Mouse (Mus musculus): ENCODE results near the gene Cyp46a1.

Gene Cyp46a1

GRCm38 (mm10) chr12:108311741-108312290 is 22.4 kb upstream of the Cyp46a1 start:
- DNase-seq (ENCODE audit: low read depth): no peak

DNA sequence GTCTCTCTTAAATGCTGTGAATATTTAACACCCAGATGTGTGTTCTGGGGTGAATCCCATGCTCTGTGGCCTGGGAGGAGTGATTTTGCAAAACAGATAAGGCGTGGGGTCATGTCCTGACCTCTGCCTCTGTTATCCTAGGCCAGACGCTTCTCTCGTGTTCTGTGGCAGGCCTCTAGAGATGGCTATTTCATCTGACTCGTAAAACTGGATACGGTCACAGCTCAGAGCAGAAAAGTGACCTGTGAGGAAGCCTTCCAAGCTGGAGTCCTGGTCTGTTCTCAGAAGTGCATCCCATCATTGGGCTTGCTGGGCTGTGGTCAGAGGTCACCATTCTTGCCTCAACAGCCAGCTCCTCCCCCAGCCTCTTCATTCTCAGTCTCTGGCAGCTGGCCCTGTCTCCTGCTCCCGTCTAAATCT is 21.7 kb upstream of the Cyp46a1 start:
- DNase-seq (ENCODE audit: low read depth): no peak

DNA sequence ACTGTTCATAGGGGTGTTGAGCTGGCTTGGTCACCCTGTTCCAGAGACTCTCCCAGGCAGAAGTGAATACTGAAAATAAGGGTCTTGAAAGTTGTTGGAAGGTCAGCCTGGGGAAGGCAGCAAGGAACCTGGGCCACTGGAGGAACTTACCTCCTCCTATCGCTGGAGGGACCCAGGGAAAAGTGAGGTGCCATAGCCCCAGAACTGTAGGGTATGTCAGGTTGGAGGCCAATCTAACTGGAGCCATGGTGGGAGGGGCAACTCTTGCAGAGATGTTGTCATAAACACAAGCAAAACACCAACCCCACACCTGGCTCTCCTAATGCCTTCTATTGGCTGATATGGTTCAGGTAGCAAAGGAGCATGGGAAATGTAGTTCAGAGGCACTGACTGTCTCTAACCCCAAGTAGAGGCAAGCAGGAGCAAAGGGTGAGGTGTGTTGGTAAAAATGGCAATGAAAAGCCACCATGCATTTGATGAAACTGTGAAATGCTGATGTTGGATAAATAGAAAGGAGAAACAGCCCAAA is 20.9 kb upstream of the Cyp46a1 start:
- no peak for DNase-seq (ENCODE audit: low read depth)

DNA sequence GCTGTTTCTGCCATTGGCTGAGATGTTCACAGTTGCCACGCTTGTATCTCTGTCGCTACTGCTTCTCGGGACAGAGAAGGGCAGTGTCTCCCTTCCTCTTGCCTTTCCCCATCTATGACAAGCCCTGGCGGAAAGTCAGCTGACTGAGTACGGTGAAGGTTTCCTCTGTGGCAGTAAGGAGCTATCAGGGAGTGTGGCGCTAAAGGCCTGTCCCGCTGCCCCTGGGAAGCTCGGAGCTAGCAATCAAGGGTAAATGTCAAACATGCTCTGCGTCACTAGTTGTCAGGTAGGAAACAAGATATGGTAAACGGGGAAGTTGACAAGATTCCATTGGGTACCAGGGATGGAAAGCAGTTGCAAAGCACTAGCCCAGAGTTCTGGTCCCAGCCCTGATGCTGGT is 18.4 kb upstream of the Cyp46a1 start:
- DNase-seq (ENCODE audit: low read depth): no peak

DNA sequence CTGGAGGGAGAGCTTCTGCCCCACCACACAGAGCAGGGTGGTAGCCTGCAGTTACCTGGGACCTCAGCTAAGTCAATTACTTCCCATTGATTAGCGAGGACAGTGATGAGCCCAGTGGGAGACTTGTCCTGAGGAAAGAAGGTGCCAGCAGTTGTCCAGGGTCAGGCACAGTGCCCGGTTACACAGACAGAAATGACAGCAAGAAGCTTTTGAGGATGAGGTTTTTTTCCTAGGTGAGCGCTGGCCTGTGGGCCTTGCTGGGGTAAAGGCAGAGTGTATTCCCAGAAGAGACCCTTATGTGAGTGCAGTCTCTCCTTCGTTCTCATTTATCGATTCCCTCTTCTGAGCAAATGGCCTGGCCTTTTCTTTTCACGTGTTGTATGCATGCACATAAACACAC is 17.5 kb upstream of the Cyp46a1 start:
- DNase-seq (ENCODE audit: low read depth): no peak

DNA sequence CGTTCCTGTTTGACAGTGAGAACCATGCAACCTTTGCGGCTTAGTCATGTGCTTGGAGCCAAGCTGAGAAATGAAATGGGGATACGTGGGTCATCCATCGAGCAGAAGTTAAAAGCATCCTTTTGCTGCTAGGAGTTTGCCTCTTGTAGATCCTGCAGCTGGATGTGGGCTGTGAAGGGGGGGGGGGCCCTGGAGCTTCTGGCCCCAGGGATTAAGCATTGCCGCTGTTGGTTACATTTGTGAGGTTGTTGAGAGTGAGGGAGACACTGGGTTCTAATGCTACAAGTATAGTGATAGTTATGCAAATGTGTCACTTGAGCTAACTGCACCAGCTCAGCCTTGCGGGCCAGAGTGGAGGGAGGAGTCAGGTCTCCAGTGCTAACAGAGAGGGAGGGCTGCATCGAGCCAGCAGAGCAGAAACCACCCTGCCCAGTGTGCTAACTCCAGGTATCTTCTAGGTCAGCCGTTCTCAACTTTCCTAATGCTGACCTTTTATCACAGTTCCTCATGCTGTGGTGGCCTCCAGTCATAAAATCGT is 16.9 kb upstream of the Cyp46a1 start:
- DNase-seq (ENCODE audit: low read depth): peak; percentile 34

GRCm38 (mm10) chr12:108317826-108318430 is 16.3 kb upstream of the Cyp46a1 start:
- DNase-seq (ENCODE audit: low read depth): no peak

DNA sequence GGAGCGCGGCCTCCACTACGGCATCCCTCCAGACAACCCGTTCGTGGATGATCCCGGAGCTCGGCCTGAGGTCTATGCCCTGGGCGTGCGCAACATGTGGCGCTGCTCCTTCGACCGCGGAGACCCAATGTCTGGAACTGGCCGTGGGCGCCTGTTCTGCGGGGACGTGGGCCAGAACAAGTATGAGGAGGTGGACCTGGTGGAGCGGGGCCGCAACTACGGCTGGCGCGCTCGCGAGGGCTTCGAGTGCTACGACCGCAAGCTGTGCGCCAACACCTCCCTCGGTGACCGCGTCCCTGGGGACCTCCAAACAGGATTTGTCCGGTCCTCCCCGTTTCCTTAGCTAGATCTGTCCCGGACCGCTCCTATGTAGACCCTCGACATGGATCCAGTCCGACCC is 15.7 kb upstream of the Cyp46a1 start:
- DNase-seq (ENCODE audit: low read depth): no peak

GRCm38 (mm10) chr12:108320096-108320495 is 14.1 kb upstream of the Cyp46a1 start:
- no peak for DNase-seq (ENCODE audit: low read depth)

- no peak for DNase-seq (ENCODE audit: low read depth)
Observed at GRCm38 (mm10) chr12:108326401-108326800, 7.8 kb upstream of the Cyp46a1 start.

DNA sequence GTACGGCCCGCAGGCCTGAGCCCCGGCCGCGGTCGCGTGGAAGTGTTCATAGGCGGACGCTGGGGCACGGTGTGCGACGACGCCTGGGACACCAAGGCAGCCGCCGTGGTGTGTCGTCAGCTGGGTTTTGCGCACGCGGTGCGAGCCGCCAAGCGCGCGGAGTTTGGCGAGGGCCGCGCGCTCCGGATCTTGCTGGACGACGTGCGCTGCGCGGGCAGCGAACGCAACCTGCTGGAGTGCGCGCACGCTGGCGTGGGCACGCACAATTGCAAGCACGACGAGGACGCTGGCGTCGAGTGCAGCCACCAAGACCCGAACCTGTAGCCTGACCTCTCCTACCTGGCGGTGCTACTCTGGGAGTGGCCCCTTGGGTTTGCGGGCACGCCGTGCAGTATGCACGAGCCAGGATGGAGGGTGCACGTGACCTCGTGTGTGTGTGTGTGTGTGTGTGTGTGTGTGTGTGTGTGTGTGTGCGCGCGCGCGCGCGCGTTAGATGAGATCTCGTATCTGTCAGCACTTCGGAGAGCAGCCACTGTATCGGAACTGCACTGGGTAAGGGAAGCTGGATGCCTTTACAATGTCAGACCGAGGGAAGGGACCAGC is 6.2 kb upstream of the Cyp46a1 start:
- DNase-seq (ENCODE audit: low read depth): no peak

DNA sequence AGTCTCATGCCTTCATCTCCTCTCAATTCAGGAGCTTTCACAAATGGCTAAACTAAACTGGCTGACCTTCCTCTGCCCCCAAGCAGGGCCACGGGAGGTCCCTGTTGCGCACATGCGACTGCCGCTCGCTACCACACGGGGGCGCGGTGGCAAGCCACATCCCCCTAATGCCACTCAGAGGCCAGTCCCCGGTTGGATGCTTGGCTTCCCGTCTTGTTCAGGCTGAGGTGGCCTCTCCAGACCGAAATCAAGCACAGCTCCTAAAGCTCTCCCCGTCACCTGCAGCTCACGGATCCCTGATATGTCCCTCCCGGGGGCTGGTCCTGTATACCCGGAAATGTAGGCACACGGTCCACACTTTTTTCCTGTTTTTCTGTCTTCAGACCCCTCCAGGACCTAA is 1.1 kb upstream of the Cyp46a1 start:
- DNase-seq (ENCODE audit: low read depth): no peak

DNA sequence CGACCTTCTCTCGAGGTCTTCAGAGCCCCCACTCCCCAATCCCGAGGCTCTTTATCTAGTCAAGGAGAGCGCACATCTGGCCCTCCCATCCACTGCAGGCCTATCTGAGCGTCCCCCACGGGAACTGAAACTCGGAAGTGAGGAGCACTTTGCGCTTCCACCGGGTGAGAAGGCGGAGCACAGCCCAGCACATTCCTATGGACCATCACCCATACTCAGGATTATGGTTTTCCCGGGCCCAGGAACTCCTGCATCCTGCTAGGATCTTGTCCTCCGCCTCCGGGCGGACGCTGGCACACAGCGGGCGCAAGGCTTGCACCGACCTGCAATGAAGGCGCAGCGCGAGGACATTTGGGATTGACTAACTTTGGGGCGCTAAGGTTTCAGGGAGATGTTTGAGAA is 699 bp upstream of the Cyp46a1 start:
- no peak for DNase-seq (ENCODE audit: low read depth)

GRCm38 (mm10) chr12:108334529-108334928 is 348 bp downstream of the Cyp46a1 start:
- no peak for DNase-seq (ENCODE audit: low read depth)

- peak; percentile 25 for DNase-seq (ENCODE audit: low read depth)
Observed at GRCm38 (mm10) chr12:108338572-108339190, 4.5 kb downstream of the Cyp46a1 start.

- DNase-seq (ENCODE audit: low read depth): no peak
Observed at GRCm38 (mm10) chr12:108348151-108348550, 14.0 kb downstream of the Cyp46a1 start.

DNA sequence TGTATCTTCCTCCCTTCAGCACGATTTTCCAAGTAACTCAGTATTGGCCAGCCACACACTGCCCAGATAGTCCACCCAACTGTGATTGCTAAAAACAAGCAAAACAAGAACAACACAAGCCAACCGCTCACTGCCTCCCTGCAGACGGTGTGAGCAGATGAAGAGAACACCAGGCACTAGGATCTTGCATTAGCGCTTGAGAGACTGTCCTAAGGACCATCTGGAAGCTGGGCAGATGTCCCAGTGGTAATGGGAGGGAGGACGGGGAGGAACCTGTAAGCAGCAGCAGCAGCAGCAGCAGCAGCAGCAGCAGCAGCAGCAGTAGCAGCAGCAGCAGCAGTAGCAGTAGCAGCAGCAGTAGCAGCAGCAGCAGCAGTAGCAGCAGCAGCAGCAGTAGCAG is 14.8 kb downstream of the Cyp46a1 start:
- no peak for DNase-seq (ENCODE audit: low read depth)

DNA sequence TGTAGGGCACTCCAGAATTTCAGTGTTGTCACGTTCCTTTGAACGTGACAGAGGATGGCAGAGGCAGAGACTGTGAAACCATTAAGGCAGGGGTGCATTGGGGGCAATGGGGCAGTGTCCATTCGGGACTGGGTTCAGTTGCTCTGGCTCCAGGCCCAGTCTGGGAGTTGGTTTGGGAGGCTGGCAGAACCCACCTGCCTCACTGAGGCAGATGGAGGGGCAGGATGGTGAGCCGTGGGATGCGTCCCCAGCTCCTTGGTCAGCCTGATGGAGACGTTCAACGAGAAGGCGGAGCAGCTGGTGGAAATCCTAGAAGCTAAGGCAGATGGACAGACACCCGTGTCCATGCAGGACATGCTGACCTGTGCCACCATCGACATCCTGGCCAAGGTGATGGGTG is 16.8 kb downstream of the Cyp46a1 start:
- no peak for DNase-seq (ENCODE audit: low read depth)

DNA sequence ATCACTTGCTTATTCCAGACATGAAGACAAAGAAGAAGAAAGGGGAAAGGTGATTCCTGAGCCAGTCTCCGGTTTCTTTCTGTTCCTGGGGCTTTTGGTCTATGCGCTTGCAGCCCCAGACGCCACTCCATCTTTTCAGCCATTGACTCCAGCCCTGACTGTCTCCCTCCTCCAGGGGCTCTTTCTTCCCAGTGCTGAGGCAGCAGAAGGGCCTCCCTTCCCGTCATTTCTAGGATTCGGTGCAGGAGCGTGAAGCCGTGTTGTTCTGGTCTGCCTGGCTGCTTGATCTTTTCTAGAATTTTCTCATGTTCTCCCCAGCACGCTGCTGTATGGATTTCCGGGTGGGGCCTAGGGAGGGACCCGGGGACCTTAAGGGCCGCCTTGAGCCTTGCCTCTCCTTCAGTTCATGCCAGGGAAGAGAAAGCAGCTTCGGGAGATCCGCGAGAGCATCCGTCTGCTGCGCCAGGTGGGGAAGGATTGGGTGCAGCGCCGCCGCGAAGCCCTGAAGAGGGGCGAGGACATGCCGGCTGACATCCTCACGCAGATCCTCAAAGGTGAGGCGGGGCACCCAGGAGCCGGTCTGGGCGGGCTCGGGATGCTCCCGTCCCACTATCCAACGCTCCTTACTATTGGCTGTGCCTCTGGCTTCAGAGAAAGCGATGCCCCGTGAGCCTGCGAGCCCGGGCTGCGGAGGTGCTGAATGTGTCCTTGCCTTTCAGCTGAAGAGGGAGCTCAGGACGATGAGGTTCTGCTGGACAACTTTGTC is 18.4 kb downstream of the Cyp46a1 start:
- DNase-seq (ENCODE audit: low read depth): no peak

DNA sequence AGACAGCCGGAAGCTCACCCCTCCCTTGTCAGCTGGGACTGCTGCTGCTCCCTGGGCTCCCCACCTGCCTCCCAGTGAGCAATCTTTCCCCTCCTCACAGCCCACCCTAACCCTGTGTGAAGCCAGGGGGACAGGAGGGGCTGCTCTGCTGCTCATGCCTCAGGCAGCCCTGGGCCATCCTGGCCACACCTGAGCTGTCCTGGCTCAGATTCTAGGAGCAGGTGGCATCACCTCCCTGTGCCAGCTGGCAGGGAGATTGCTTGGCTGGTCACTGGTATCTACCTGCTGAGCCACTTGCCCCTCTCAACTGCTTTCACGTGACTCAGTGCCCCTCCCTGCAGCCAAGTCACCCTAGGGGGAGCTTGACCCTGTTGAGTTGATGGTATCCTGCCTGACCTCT is 20.1 kb downstream of the Cyp46a1 start:
- no peak for DNase-seq (ENCODE audit: low read depth)

GRCm38 (mm10) chr12:108355271-108355670 is 21.1 kb downstream of the Cyp46a1 start:
- no peak for DNase-seq (ENCODE audit: low read depth)

GRCm38 (mm10) chr12:108355986-108356385 is 21.8 kb downstream of the Cyp46a1 start:
- peak; percentile 5 for DNase-seq (ENCODE audit: low read depth)

All from 416B (cell line).